Mouse (Mus musculus): ENCODE measurements around the gene Sema7a.
A peak's percentile ranks its signal among the peaks of the same experiment; 100 is the strongest.

The Sema7a gene

DNA sequence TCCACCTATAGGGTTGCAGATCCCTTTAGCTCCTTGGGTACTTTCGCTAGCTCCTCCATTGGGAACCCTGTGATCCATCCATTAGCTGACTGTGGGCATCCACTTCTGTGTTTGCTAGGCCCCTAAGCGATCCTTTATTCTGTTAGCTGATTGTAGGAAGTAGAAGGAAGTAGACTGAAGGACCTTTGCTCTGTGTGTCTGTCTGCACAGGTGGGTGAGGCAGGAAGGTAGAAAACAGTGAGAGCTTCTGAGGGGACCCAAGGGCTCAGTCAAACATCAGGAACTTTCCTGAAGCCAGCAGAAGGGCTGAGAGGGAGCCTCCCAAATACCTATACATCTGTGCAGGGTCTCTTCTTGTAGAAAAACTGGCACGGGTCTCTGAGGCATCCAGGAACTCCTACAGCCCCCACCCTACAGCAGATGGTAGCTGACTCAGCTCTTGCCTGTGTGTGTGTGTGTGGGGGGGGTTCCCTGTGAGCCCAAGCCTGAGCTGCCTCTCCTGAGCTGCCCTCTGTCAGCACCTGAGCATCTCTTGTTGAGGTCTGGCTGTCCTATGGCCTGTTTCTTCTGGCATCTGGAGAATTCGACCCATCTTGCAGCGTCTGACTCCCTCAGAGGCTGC is 35.4 kb downstream of the Sema7a start:
- no peak for DNase-seq (ENCODE audit: low spot score in 2 of 2)

DNA sequence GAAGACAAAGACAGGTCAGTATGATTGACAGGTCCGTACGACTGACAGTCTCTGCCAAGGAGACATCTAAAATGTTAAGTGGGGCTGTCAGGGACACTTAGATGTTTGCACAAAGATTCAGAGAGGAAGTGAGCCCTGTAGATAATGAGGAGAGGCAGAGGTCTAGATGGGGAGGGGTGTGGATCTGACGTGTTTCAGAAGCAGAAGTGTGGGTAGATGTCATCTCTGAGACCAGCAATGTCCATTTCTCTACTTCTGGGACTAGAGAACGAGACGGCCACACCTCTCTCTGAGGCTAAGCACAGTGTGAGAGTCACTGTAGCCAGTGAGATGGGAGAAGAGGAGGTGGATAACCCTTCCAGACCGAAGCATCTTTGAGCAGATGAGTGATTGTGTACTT is 38.1 kb downstream of the Sema7a start:
- no peak for DNase-seq (ENCODE audit: low spot score in 2 of 2)

DNA sequence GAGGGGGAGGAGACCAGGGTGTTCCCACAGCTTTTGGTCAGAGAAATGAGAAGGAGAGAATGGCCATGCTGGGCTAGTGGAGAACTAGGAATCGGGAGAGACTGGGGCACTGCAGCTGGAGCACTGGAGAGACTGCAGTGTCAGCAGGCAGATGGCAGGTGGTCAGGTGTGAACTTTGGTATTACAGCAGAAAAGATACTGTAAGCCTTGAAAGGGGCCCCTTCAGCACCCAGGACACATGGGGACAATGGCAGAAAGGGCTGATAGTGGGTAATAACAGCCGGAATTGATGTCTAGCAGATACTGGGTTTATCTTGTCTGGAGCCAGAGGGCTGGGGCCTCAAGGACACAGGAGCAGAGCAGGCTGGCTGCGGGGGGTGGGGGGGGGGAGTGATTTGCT is 38.9 kb downstream of the Sema7a start:
- no peak for DNase-seq (ENCODE audit: low spot score in 2 of 2)

DNA sequence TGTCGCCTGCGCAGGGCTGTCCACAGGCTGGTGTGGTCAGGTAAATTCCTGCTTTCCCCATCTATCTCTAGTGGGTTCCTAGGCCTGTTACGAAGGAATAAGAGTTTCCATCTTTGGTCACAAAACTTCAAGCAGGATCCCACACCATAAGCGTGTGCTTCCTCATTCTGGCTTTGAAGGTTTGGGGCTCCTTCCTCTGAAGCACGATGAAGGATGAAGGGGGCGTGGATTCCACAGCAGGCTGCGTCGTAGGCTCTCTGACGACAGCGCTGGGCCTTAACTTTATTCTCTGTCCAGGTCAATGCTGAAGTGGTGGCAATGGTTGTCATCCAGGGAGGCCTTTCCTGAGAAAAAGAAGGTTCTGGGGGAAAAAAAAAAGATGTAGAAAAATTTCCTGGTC is 40.7 kb downstream of the Sema7a start:
- no peak for DNase-seq (ENCODE audit: low spot score in 2 of 2)

DNA sequence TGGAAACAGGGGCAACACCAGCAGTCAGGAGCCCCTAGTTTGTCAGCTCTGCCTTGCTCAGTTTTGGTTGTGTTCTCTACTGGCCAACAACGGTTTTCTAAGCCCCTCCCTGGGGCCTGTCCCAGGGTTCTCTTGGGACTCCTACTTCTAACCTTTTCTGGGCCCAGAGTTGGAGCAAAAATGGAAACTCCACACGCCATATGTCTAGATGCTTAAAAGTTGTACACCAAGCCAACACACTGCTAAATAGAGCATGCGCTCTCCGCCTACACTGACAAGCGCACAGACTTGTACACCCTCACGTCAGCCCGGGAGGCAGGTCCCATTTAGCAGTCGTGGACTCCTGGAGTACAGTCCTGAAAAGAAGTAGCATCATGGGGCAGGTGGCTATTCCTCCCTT is 45.4 kb downstream of the Sema7a start:
- no peak for DNase-seq (ENCODE audit: low spot score in 2 of 2)

DNA sequence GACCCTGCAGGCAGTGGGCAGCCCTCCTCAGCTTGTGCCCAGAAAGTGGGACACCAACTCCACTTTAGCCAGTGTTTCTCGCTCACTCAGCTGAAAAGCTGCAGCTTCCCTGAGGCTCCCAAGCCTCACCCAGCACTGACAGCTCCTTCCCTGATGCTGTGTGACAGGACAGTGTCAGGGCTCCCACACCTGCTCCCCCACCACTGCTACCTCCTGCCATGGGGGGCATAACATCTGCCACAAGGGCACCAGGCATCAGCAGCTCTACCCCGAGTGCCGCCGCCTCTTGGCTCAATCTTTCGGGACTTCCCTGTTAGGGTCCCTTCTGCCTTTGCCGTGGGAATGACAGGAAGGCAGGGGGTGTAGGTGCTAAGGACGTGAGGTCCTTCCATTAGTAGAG is 46.4 kb downstream of the Sema7a start:
- DNase-seq (ENCODE audit: low spot score in 2 of 2): peak; percentile 69 to 70

DNA sequence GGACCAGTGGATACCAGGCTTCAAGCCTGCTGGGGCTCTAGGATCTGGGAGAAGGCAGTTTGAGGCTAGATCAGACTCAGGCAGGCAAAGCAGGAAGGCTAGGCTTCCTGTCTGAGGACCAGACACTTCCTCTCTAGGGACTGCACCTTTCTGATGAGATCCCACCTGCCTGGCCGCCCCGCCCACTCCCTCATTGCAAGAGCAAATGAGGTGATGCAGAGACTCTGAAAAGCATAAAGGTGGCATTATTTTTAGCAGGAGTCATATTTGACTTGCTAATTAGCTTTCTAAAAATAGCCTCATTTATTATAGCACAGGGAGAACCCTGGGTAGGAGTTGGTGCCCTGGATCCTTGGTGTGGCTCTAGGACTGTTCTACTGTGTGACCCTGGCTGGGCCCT is 48.2 kb downstream of the Sema7a start:
- DNase-seq (ENCODE audit: low spot score in 2 of 2): no peak

DNA sequence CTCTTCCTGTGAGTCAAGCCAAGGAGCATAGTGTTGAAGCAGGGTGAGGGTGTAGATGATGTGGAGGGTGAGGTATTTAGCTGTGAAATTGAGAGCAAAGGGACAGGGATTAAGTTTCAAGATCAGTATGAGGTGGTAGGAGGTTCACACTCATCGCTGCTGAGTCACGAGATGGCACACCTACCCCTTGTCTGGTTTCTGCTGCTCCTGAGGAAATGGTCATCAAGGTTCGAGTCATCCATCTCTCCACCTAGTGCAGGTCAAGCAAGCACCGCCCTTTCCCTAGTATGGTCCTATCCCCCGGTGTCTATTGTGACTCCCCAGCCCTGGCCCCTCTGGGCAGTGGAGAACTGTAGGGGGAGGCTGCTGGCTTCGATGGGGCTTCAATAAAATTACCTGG is 49.4 kb downstream of the Sema7a start:
- DNase-seq (ENCODE audit: low spot score in 2 of 2): no peak

DNA sequence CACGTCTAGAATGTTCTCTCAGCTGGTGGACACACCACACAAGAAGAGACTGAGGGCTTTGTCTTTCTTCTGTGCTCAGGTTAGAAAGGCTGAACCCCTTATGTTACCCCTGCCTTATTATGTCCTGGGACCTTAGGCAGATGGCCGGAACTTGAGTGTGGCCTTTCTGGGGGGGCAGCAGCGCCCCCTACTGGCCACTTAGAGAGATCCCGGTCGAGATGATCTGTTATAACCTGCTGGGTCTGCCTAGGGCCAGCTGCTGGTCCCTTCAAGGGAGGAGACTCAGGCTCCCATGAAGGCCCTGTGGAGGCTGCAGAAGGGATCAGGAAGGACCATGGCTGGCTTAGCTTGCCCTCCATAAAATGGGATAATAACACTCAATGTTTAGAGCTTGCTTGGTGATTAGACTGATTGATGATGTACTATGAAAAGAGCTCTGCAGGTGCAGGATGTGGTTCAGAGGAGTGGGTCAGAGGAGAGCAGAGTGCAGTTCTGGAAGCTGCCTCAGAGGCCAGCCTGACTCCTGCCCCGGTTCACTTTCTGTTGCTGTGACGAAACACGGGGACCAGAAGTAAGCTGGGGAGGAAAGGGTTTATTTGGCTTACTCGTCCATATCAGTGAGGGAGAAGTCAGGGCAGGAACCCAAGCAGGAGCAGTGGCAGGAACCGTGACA is 50.7 kb downstream of the Sema7a start:
- no peak for DNase-seq (ENCODE audit: low spot score in 2 of 2)

DNA sequence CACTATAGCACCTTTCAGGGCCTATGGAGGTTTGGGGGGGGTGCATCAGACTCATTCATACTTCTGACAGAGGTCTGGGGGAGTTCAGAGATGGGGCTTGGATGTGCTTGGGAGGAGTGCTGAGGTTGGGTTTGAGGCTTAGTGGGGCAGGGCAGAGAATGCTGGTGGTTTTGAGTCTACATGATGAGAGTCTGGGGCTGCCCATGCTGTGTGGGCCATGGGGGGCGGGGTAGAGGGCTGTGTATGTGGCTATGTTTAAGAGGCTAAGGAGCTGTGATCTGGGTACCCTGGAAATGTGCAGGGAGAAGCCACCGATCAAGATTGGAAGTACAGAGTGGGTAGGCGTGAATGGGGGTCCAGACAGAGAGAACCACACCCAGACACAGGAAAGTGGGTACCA is 52.1 kb downstream of the Sema7a start:
- DNase-seq (ENCODE audit: low spot score in 2 of 2): no peak

DNA sequence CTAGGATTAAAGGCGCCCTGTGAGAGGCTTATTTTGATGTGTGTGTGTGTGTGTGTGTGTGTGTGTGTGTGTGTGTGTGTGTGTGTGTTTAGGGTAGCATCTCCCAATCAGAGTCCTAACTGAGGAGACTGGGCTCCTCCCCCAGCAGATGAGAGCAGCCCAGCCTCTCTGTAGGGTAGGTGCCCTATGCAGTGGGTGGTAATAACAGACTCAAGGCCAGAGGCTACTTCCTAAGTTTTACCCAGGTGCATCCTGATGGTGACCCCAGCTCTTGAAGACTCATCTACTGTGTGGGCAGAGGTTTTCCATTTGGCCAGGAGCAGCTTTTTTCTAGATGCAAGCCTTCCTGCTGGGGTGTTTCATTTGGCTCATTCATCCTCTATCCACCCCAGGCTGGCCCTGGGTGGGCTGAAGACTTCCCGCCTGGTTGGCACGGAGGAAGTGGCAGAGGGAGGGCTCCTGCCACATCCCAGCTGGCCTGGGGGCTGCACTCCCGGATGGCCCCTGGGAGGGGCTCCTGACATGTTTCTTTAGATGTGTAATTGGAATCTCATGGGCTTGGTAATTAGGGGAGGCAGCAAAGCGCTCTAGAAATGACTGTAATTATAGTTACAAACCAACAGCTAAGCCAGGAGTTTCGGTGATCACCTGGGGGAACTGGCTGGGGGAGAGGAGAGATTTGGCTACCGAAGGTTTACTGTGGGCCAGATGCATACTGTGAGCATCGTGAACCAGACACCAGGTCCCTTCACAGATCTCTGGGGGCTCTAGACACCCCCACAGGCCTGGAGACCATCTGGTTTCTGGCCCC is 53.1 kb downstream of the Sema7a start:
- no peak for DNase-seq (ENCODE audit: low spot score in 2 of 2)

DNA sequence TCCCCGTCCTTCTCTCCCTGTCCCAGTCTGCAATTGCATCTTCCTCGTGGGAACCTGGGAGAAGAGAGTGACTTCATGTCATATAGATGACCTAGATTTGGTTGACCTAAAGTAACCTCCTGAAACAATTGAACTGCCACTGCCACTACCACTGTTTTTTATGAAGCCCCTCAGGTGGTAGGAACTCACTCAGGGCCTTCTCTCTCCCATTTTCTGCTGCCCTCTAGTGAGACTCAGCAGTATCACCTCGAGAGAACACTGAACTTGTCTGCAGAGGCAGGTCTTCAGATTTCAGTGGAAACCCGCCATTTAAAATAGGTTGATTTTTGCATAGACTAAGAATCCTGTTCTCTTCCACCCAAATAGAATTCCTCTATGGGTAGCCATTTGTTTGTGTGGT is 55.4 kb downstream of the Sema7a start:
- DNase-seq (ENCODE audit: low spot score in 2 of 2): peak; percentile 79 to 85

DNA sequence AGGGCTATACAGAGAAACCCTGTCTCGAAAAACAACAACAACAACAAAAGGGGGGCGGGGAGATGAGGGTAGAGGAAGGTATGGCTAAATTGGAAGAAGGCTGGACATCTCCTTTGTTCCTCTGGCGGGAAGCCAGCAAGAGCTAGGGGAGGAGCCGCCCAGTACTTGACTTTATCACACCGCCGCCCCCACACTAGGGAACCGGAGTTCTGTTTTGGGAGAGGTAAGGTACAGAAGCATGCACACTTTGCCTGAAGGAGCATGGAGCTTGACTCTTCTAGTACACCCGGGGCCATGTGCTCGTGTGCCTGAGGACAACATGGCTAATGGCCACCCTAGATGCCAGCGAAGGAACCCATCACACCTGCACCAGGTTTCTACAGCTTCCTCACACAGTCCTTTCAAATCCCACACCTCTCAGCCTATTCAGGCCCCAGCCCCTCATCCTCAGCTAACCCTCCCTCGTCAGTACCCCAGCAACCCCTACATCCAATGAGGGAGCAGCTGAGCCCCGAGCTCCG is 57.7 kb downstream of the Sema7a start:
- DNase-seq (ENCODE audit: low spot score in 2 of 2): no peak

DNA sequence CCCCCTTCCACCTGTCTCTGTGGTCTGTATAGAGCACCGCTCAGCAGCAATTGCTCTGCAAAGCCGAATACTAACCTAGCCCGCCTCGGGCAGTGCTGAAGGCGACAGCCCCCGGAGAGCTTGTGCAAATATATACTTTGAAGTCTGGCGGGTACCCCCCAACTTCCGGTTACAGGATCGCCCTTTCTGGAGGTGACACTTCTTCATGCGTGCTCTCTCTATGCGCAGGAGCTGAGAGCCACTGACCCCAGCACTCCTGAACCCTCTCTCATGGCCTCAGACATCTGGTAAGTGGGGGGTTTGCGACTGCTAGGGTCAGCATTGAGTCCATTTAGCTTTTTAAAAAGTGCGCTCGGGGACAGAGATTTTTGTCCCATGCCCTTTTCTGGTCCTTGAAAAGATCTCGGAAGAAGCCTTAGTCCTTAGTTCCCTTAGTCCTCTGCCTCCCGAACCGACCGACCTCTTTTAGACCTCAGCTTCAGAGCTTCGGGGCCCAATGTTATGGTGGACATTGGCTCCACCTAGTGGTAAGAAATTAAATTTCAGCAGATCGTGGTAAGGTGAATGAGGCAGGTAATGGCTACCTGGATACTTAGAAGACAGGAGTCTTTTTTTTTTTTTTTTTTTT is 58.2 kb downstream of the Sema7a start:
- DNase-seq (ENCODE audit: low spot score in 2 of 2): peak; percentile 89 to 94

DNA sequence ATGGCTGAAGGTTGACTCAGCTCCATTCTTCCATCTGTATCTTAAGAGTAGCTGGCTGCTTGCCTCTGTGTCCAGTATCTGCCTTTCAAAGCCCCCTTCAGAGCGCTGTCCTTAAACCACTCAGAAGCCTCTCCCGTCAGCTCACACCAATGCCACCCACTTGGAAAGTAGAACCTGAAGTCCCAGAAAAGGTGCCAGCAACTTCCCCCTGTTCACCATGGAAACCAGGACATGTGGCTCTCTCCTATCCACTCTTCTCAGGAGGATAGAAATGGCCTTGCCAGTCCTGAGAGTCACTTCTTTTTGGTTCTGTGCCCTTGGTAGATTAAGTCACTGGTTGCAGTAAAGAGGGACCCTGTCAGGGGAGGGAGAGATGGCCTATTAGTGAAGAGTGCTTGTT is 58.8 kb downstream of the Sema7a start:
- no peak for DNase-seq (ENCODE audit: low spot score in 2 of 2)

DNA sequence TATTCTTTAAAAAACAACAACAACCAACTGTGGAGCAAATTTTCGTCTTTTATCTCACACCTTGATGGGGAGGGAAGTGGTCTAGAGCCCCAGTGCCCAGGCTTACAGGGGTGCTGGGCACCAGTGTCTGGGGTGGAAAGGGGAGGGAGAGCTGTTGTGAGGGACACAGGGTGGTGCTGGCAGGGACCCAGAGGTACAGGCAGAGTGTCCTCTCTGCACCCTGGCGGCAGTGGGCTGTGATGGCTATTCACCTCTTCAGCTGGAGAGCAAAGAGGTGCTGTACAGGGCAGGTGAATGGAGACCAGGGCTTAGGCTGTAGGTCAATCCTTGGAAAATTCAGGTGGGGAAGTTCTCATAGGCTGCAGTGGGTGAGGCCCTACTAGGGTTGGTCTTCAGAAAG is 59.8 kb downstream of the Sema7a start:
- DNase-seq (ENCODE audit: low spot score in 2 of 2): no peak

DNA sequence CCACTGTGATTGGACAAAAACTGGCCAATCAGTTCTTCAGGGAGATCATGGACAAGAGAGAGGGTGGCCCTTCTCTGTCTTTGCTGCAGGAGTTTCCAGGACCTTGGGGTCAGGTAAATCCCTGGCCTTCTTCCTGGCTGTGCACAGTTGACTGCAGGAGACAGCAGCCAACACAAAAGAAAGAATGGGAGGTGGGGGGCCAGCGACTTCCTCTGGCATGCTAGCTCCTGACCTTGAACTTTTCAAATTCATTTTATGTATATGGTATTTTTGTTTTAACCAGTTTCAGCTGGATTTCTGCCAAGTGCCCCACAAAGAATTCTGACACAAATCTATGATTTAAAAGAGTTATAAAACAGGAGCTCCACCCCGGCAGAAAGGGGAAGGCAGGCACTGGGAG is 63.4 kb downstream of the Sema7a start:
- DNase-seq (ENCODE audit: low spot score in 2 of 2): no peak

DNA sequence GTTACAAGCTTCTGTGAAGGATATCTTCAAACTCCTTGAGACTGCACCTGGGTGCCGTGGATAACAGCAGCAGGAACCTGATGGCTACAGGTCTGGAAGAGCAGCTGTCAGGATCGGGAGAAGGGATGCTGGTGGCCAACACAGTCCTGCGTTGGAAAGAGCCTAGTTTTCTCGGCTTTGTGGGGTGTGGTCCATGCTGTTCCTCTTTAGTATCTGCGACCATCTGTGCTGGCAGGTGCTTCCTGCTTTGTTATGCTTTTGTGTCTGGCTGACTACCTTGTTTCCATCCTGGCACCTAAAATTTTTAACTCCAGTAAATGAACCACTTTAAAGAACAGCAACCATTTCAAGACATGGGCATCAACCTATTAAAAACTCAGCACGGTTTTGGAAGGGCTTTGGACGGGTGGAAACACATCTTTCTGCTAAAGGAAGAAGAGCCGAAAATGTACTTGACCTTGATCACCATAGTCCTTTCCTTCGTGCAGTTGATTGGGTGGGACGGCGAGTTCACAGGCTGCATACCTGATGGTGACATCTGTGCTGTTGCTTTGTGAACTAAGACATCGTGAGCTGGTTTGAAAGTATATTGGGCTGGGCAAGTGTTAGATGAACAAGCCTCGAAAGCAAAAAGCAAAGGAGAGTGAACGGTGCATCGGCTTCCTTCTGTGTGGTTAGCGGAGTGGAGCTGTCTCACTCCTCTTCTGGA is 66.0 kb downstream of the Sema7a start, which contains the start of gene Cyp11a1:
Gene Cyp11a1 (plus strand): TSS at position 659 of the 709 bp plus-strand sequence.
- no peak for DNase-seq (ENCODE audit: low spot score in 2 of 2)

DNA sequence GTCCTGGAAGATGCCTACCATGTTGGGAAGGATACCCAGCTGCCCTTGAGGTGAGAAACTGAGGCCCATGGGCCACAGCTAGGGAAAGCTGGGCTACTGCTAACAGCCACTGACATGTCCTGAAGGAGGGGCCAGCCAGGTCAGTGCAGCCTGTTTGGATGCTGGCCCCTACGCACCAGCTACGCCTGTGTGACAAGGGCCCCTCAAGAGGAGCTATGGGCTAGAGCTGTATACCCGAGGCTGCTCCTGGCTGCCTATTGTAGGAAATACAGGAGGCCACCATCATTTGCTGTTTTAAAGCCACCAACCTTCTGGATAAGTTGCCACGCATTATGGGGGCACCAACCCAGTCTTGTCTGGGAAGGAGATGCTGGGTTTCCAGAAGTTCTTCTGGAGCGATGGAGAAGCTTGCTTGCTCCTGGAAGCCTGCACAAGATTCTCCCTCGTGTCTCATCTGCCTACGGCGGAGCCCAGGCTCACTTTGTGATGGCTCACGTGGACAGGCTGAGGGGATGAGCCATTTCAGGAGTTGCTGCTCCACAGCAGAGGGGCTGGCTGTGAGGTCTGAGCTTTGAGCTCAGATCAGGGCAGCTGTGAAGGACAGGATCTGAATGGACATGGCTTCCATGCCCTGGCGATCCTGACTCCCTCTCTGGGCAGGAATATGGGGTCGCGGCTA is 68.6 kb downstream of the Sema7a start:
- no peak for DNase-seq (ENCODE audit: low spot score in 2 of 2)

DNA sequence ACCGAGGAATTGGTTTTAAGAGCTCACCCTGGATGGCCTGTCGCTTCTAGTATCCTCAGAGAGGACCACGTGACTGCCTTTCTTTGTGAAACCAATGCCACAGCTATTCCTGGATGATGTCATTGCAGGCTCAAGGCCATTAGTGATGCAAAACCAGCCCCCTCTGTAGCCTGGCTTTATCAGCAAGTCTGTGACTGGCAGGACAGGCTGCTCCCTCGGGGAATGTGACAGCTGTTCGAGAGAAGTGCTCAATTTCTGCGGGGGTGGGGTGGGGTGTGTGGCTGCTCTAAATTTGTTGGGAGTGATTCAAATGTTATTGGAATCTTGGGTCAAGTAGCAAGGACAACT is 69.1 kb downstream of the Sema7a start:
- DNase-seq (ENCODE audit: low spot score in 2 of 2): no peak

DNA sequence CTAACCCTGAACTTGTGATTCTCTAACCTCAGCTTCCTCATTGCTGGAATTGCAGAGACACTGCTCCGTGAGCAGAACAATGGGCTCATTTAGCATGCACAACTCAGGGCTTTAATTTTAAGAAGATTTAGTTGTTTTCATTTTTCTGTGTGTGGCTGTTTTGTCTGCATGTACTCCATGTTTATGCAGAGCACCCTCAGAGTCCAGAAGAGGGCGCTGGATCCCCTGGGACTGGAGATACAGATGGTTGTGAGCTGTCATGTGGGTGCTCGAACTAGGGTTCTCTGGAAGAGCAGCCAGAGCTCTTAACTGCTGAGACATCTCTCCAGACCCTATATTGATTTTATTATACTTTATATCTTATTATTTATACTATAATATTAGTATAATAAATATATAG is 69.7 kb downstream of the Sema7a start:
- no peak for DNase-seq (ENCODE audit: low spot score in 2 of 2)

Data from thymus, postnatal 10 days (tissue).